Mouse (Mus musculus) lung, adult 18-20 months (tissue): ENCODE data around the gene Nfia.

Experiments
- DNase-seq, 2 experiments: peaks; one replicate each; pipeline ENCODE4 v3.0.0; 2022; ENCODE audit warnings: mixed read lengths in 2 of 2

Nfia gene

GRCm38 (mm10) chr4:97767025-97767424, 5.5 kb upstream of the Nfia start:
- DNase-seq: no peak

- no peak for DNase-seq
These were observed 5.0 kb upstream of the Nfia start for GRCm38 (mm10) chr4:97767516-97767915.

DNA sequence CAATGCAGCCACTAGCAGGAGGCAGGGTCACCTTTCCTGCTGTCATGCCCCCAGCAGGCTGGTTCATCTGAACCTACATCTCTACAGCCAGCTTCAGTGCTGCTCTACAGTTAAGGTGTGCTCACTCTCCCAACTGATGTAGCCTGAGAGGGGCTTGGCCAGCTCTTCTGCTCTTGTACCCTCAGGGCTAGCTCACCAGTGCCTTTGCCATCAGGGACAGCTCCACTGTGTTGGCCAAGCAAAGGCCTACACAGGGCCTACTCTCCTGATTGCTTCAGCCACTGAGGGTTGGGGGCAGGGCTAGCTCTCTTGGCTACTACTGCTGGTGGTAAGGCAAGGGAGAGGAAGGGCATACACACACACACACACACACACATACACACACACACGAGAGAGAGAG, 2.7 kb upstream of the Nfia start:
- no peak for DNase-seq

GRCm38 (mm10) chr4:97771426-97771825, 1.1 kb upstream of the Nfia start:
- DNase-seq: no peak

DNA sequence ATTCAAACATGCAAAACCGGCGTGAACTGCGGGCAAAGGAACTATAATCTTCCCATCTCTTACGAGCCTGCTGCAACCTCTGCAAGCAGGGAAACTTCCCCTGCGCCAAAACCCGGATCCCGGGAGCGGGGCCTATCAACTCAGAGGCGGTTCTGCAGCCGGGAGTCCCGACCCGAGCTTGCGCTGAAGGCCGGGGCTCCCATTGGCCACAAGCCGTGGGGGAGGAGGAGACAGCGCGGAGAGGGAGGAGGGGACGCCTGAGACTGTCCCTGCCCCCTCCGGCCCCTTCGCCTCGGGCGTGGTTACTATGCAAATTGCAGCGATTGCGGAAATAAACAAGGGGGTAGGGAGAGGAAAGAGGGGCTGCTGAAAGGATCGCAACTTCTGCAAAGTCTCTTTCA, 450 bp upstream of the Nfia start:
- DNase-seq: peak; percentile 99

GRCm38 (mm10) chr4:97773110-97773593, 618 bp downstream of the Nfia start:
- DNase-seq: peak; percentile 92 to 97

- DNase-seq: no peak
These were observed 1.3 kb downstream of the Nfia start for GRCm38 (mm10) chr4:97773791-97774190.

DNA sequence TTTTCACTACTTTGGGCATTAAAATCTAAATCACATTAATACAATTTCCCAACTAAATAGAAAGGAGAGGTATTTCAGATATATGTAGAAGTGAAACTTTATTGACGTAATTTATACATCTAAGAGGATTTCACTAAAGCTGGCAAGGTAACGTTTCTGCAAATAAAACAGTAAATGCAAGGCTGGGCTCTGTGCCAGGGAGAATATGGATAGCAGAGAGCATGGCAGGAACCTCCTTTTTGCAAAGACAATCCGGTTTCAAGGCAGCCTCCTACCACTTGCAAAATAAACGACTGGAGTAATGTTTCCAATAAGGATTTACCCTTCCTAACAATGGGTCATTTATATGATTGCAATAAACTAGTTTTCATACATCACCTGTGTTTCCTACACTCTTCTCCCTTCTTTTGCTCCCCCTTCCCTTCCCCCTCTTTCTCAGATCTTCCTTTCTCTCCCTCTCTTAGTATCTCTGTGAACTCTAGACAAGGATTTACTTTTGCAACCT, 2.0 kb downstream of the Nfia start:
- no peak for DNase-seq

GRCm38 (mm10) chr4:97775059-97775458, 2.5 kb downstream of the Nfia start:
- DNase-seq: peak; percentile 83 to 85

GRCm38 (mm10) chr4:97775494-97776265, 3.1 kb downstream of the Nfia start:
- DNase-seq: no peak

DNA sequence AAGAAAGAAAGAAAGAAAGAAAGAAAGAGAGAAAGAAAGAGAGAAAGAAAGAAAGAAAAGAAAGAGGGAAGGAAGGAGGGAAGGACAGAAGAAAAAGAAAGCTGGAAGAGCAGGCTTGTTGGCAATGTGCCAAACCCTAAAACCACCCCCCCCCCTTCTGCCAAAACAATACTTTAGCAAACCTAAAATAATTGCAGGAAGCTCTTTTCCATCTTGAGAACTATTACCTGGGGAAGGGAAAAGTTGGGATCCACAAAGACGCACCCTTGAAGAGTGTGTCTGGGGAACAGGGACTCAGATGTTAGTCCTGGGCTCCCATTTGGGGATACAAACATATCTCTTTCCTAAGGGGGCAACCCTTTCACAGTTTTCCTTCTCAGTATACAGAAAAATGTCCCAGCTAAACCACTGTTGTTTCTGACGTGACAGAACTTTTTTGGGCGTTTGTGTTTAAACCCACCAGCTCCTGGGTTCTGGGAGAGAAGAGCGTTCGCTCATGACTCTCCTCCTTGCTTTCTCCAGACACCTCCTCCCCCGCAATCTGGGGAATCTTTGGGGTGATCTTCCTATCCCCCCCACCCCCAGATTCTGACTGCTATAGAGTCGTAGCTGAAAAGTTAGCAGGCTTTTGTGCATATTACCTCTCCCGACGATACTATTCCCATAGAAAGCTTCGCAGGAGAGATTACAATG, 4.0 kb downstream of the Nfia start:
- DNase-seq: no peak

DNA sequence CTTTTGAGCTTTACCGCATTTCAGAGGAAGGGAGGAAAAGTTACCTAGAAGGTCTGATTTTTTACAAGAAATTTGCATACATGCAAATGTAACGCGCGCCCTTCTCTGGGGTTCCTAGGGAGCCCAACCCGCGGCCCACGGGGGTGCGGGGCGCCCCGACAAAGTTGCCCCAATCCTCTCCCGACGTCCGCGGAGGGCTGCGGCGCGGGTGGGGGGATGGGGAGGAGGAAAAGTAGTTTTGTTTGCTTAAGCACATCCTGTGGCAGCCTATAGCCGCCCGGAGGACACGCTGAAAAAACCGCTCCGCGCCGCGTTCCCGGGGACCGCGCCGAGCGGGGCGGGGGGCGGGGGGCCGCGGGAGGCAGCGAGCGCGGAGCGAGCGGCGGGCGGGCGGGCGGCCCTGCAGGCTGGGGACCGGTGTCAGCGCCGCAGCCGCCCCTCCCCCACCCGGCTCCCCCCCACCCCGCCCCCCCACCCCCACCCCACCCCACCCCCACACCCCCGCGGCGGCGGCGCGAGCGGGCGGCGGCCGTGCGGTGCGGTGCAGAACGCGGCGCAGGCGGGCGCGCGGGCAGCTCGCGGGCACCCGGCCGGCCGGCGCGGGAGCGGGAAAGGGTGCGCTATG, 4.7 kb downstream of the Nfia start:
- DNase-seq: peak; percentile 56 to 61

DNA sequence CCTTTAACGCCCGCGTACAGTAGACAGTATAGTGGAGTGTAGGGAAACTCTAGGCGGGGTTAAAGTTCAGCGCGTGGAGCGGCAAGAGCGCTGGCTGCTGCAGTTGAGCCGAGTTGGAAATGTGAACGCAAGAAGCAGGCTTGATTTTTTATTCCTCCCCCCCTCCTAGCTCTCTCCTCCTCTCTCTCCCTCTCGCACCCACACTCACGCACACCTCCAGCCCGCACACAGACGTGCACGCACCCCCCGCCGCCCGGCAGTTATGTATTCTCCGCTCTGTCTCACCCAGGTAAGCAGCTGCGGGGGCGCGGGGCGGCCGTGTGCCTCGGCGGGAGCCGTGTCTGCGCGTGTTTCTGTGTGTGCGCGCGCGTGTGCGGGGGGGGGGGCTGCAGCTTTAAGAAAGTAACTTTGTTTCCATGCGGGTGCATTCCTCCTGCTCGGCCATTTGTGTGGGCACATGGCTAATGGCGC, 5.2 kb downstream of the Nfia start, which contains the start of gene E130114P18Rik:
E130114P18Rik (minus strand) TSS at position 373 of the 471 bp plus-strand sequence.
- peak; percentile 65 to 70 for DNase-seq

DNA sequence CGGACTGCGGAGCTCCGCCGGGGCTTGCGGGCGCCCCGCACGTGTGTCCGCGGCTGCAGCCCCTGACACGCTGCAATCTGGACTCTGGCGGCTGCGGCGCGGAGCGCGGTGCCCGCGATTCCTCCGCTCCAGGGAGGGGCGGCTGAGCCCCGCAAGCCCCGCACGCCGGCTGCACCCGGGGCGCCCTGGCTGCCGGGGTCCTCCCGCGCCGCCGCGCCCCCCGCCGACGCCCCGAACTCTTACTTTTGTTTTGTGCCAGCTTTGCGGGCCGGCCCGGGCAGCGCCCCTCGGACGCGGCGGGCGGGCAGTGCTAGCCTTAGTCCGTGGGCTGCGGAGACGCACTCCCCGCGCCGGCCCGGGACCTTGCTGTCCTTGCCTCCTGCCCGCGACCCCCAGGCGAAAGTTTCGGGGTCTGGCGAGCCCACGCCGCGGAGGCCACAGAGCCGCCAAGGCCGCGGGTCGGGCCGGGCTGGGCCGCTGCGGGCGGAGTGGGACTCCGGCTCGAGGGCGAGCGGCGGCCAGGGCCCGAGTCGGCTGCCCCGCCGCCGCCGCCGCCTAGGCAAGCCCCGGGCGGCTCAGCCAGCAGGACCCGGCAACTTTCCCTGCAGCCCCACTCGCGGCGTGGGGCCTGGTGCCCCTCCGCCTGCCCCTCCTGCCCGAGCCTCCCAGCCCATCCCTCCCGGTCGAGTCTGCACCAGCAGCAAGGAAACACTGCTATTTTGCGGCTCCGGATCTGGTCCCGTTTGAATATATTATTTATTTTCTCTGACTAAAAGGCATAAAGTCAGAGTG, 5.9 kb downstream of the Nfia start:
- DNase-seq: no peak

DNA sequence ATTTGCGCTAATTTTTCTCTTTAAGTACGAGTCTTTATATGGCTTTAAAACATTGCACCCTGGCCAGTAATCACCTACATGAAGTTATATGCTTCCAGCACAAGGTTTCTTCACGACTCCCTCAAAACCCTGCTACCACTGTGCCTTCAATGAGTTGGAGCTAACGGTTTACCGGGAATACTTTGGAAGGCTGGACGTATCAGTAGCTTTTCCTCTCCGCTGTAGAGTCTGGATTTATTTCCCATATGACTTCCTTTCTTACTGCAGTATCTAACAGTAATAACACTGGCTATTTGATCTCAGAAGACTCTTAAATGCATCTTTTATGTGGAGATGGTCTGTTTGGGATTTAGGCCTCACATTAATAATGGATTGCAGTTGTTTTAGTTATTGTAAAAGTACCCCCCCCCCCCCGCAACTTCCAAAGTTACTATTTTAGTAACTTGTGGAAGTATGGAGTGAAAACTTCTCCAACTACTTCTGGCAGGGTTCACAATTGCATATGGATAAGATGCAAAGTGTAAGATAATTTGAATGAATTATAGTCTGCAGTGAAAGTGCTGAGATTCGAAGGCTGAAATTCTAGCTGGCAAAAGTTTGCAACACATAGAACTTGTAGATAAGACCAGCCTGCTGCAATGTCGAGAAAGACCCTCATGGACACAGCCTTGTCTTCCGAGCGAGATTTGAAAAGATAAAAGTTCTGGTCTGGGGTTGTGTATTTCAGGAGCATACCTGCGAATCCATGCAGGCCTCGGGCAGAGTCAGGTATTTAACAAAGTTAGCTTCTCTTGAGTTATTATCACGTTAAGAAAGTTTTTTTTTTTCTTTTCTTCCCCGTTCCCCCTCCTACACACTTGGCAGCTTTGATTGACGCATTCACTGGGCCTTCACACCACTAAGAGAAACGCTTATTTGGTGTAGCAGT, 6.7 kb downstream of the Nfia start:
- DNase-seq: no peak

- DNase-seq: no peak
These were observed 7.5 kb downstream of the Nfia start for GRCm38 (mm10) chr4:97780024-97780423.

- no peak for DNase-seq
These were observed 8.3 kb downstream of the Nfia start for GRCm38 (mm10) chr4:97780666-97781435.

DNA sequence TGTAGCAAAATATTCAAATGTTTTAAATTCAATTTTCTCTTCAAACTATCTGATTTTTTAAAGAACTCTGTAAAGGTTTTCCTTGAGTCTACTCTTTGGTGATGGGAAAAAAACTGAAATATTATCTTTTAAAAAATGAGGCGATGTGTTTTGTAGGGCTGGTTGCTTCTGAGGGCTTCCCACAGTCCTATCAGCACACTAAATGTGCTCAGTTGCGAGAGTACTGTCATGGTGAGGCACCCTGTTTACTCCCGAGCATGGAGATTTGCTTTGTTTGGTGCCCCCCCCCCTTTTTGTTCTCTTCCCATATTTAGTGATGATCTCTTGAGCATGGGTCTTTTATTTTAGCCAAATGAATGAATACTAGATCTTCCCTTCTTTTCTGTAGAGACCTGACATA, 9.5 kb downstream of the Nfia start:
- DNase-seq: no peak

- no peak for DNase-seq
These were observed 10.0 kb downstream of the Nfia start for GRCm38 (mm10) chr4:97782497-97782896.

DNA sequence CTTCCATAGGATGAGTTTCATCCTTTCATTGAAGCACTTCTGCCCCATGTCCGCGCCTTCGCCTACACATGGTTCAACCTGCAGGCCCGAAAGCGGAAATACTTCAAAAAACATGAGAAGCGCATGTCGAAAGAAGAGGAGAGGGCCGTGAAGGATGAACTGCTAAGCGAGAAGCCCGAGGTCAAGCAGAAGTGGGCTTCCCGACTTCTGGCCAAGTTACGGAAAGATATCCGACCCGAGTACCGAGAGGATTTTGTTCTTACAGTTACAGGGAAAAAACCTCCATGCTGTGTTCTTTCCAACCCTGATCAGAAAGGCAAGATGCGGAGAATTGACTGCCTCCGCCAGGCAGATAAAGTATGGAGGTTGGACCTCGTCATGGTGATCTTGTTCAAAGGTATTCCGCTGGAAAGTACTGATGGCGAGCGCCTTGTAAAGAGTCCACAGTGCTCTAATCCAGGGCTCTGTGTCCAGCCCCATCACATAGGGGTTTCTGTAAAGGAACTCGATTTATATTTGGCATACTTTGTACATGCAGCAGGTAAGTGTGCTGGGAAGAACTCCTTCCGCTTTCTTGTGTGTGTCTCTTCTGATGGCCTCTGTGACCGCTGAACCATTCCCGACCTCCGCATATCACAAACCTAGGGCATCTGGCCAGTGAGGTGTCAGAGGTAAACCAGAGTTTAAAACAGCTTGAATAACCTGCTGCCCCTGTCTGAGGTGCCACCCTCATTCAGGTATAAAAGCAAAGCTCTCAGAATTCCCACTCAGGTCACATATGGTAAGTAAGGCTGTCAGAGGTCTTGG, 10.7 kb downstream of the Nfia start:
- DNase-seq: no peak
